Mouse (Mus musculus): ENCODE data around the gene Syncrip. TPM values are rescaled to one million over a fixed set of nuclear protein-coding genes. Genes with fewer than 3 reads are reported as not detected.

Syncrip gene
- polyA plus RNA-seq, 1 experiment from 2014 or later, result 116 TPM

GRCm38 (mm10) chr9:88522569-88523334, 40.4 kb upstream of the Syncrip start:
- no peaks in the 10 kb centered on the region for H3K27me3 ChIP-seq (replicated peaks; ENCODE audit: control insufficient read depth, insufficient read depth, low read length)
- peaks cover 11% of the 10 kb centered on the region for H3K36me3 ChIP-seq (ENCODE audit: control insufficient read depth, insufficient read depth, low read length)
- no peaks in the 10 kb centered on the region for H3K9me3 ChIP-seq (ENCODE audit: control insufficient read depth, low read length)
- H3K27ac ChIP-seq (ENCODE audit: low read depth, low read length), result peak overlapping the region; percentile 99
- WGBS, result under 1% methylated on average over 69 of the region's 69 CpGs
- peak overlapping the region; percentile 100 for H3K9ac ChIP-seq (ENCODE audit: low read depth, low read length)
- H3K4me1 ChIP-seq (replicated peaks; ENCODE audit: control insufficient read depth, insufficient read depth, low read length), result no peaks in the 10 kb centered on the region
- ATAC-seq (replicated peaks; ENCODE audit: low FRiP score) (peak; percentile 89), DNase-seq (ENCODE audit: low spot score) (peak; percentile 98)
- peak overlapping the region; percentile 91 for H3K4me3 ChIP-seq (ENCODE audit: low read depth, low read length)
- H3K4me2 ChIP-seq, result peak overlapping the region; percentile 83

DNA sequence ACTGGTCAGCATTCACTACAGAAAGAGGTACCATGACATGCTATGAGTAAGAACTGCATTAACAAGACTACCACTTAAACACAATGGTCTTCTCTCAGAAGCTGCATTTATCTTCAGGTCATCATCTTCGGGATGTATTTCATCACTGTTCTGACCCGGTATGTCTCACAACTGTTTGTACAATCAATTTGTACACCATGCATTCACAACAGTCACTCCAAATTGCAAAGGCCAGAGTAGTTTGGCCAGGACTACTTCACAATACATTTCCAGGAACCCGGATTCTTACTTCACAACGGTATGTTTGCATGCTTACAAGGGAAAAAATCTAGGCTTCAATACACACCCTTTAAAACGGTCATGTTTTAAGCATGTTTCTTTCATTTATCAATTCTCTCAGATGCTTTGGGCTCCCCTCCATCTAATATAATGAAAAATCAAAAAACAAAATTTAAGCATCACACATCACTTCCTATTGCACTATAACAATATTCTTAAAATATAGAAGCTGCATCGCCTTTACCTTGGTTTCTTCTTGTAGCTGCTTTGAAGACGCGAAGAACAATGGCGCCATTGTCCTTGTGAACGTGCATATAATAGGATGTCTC, 39.7 kb upstream of the Syncrip start:
- Histone ChIP-seq H3K9ac (ENCODE audit: low read depth, low read length) (peak overlapping the region; percentile 100), H3K9me3 (ENCODE audit: control insufficient read depth, low read length) (no peaks in the 10 kb centered on the region), H3K4me2 (peak overlapping the region; percentile 75), H3K4me3 (ENCODE audit: low read depth, low read length) (peak overlapping the region; percentile 91), H3K27me3 (replicated peaks; ENCODE audit: control insufficient read depth, insufficient read depth, low read length) (no peaks in the 10 kb centered on the region), H3K36me3 (ENCODE audit: control insufficient read depth, insufficient read depth, low read length) (peaks cover 11% of the 10 kb centered on the region), H3K27ac (ENCODE audit: low read depth, low read length) (peak overlapping the region; percentile 99), H3K4me1 (replicated peaks; ENCODE audit: control insufficient read depth, insufficient read depth, low read length) (no peaks in the 10 kb centered on the region)
- DNase-seq (ENCODE audit: low spot score), result no peak
- under 1% methylated on average over 10 of the region's 10 CpGs for whole genome bisulfite sequencing
- ATAC-seq (replicated peaks; ENCODE audit: low FRiP score), result no peak

DNA sequence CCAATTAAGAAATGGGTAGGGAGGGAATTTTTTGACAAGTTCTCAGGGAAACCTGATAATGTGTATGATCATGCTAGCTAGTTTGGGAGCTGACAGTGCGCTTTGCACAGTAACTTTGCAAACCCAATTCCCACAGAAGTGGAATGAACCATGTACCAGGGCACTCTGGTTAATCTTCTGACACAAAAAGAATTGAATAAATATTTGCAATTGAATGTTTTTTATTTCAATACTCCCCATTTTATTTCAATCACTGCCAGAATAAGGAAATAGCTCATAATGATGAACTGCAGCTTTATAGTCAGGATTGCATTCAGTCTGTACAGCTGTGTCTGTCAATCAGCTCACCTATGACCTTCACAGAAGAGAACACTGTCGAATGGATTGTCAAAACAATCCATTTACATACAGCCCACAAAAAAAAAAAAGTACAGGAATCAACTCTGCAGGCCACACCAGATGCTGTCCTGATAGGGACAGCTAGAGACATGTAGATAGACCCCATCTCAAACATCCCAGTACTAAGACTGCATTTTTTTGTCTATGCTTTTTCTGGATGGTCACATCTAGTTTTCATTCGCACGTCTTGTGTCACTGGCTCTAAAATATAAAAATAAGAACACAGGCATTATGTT, 38.6 kb upstream of the Syncrip start:
- Histone ChIP-seq H3K36me3 (ENCODE audit: control insufficient read depth, insufficient read depth, low read length) (peaks cover 11% of the 10 kb centered on the region), H3K4me2 (peak overlapping the region; percentile 75), H3K4me3 (ENCODE audit: low read depth, low read length) (peak overlapping the region; percentile 91), H3K9ac (ENCODE audit: low read depth, low read length) (peak overlapping the region; percentile 100), H3K27ac (ENCODE audit: low read depth, low read length) (peak overlapping the region; percentile 99), H3K9me3 (ENCODE audit: control insufficient read depth, low read length) (no peaks in the 10 kb centered on the region), H3K4me1 (replicated peaks; ENCODE audit: control insufficient read depth, insufficient read depth, low read length) (no peaks in the 10 kb centered on the region), H3K27me3 (replicated peaks; ENCODE audit: control insufficient read depth, insufficient read depth, low read length) (no peaks in the 10 kb centered on the region)
- ATAC-seq (replicated peaks; ENCODE audit: low FRiP score), result no peak
- 20% methylated on average over 4 of the region's 4 CpGs for WGBS
- DNase-seq (ENCODE audit: low spot score), result no peak

DNA sequence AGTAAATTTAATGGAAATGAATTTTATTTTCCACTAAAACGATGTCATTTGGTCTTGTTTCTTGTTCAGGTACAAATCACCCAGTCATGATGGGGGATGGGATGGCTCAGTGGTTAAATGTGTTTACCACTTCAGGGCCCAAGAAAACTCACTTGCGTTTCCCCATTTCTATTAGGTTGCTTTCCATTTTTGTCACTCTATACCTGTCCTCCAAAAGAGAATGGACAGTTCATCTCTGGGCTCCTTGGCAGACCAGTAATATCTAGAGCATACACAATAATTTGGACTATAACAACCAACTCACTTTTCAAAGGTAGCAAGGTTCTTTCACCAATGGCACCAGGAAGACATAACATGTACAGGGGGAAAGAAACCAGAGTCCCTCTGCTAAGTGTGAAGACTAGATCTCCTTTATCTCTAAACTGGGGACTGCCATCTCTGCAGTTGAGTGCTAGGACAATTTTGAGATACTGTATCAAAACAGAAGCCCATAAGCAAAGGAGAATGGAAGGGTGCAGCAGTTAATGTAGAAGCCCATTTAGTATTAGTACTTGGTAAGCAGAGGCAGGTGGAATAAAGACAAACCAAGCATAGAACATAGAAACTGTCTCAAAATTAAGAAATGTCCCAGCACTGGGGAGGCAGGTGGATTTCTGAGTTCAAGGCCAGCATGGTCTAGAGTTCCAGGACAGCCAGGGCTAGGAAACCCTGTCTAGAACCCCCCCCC, 37.9 kb upstream of the Syncrip start:
- Histone ChIP-seq H3K4me1 (replicated peaks; ENCODE audit: control insufficient read depth, insufficient read depth, low read length) (no peaks in the 10 kb centered on the region), H3K27me3 (replicated peaks; ENCODE audit: control insufficient read depth, insufficient read depth, low read length) (no peaks in the 10 kb centered on the region), H3K27ac (ENCODE audit: low read depth, low read length) (peak overlapping the region; percentile 99), H3K4me3 (ENCODE audit: low read depth, low read length) (peak overlapping the region; percentile 91), H3K36me3 (ENCODE audit: control insufficient read depth, insufficient read depth, low read length) (peaks cover 11% of the 10 kb centered on the region), H3K4me2 (peak overlapping the region; percentile 75), H3K9me3 (ENCODE audit: control insufficient read depth, low read length) (no peaks in the 10 kb centered on the region), H3K9ac (ENCODE audit: low read depth, low read length) (peak overlapping the region; percentile 100)
- no peak for DNase-seq (ENCODE audit: low spot score)
- 15% methylated on average over 2 of the region's 2 CpGs for WGBS
- ATAC-seq (replicated peaks; ENCODE audit: low FRiP score), result peak; percentile 5; the same call in 1 of the 2 replicates

DNA sequence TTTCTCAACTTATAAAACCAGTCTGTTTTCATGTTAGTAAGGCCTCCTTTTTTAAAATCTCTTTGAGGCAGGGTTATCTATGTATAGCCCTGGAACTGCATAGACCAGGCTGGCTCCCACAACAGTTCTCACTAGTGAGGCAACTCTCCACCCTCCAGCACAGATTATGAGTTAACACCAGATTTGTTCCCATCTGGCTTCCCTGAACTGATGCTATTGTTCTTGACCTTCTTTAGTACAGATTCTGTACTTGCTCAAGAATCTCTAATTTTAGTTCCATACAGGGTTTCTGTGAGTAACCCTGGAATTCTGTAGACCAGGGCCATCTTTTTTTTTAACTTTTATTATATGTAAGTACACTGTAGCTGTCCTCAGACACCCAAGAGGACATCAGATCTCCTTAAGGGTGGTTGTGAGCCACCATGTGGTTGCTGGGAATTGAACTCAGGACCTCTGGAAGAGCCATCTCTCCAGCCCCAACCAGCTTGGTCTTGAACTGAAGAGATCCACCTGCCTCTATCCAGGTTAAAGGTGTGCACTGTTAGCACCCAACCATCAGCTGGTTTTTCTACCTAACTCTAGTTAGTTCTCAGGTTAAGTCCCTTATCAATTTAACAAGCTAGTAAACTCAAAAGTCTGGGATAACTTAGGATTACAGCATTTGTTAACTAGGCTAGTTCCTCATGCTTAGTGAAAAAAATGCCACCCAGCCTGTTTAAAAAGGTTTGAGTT, 37.2 kb upstream of the Syncrip start:
- Histone ChIP-seq H3K27ac (ENCODE audit: low read depth, low read length) (no peak overlapping the region; the same call in 1 of the 2 replicates), H3K9ac (ENCODE audit: low read depth, low read length) (no peak overlapping the region), H3K4me2 (no peak overlapping the region), H3K27me3 (replicated peaks; ENCODE audit: control insufficient read depth, insufficient read depth, low read length) (no peaks in the 10 kb centered on the region), H3K4me1 (replicated peaks; ENCODE audit: control insufficient read depth, insufficient read depth, low read length) (no peaks in the 10 kb centered on the region), H3K4me3 (ENCODE audit: low read depth, low read length) (no peak overlapping the region), H3K36me3 (ENCODE audit: control insufficient read depth, insufficient read depth, low read length) (peaks cover 11% of the 10 kb centered on the region), H3K9me3 (ENCODE audit: control insufficient read depth, low read length) (no peaks in the 10 kb centered on the region)
- DNase-seq (ENCODE audit: low spot score), result no peak
- ATAC-seq (replicated peaks; ENCODE audit: low FRiP score), result peak; percentile 27

GRCm38 (mm10) chr9:88516361-88516995, 34.1 kb upstream of the Syncrip start:
- DNase-seq (ENCODE audit: low spot score), result no peak
- no peak overlapping the region for H3K27ac ChIP-seq (ENCODE audit: low read depth, low read length)
- no peaks in the 10 kb centered on the region for H3K27me3 ChIP-seq (replicated peaks; ENCODE audit: control insufficient read depth, insufficient read depth, low read length)
- ATAC-seq (replicated peaks; ENCODE audit: low FRiP score), result no peak
- H3K4me2 ChIP-seq, result no peak overlapping the region
- no peaks in the 10 kb centered on the region for H3K4me1 ChIP-seq (replicated peaks; ENCODE audit: control insufficient read depth, insufficient read depth, low read length)
- H3K36me3 ChIP-seq (ENCODE audit: control insufficient read depth, insufficient read depth, low read length), result peaks cover 8% of the 10 kb centered on the region
- H3K4me3 ChIP-seq (ENCODE audit: low read depth, low read length), result no peak overlapping the region
- 78% methylated on average over 3 of the region's 3 CpGs for WGBS
- H3K9me3 ChIP-seq (ENCODE audit: control insufficient read depth, low read length), result no peaks in the 10 kb centered on the region
- H3K9ac ChIP-seq (ENCODE audit: low read depth, low read length), result no peak overlapping the region

- DNase-seq (ENCODE audit: low spot score), result no peak
These were observed 33.2 kb upstream of the Syncrip start for GRCm38 (mm10) chr9:88515546-88515945.

More at GRCm38 (mm10) chr9:88515546-88515945, 33.2 kb upstream of the Syncrip start:
- no peak overlapping the region for H3K4me2 ChIP-seq
- no peaks in the 10 kb centered on the region for H3K9me3 ChIP-seq (ENCODE audit: control insufficient read depth, low read length)
- peaks cover 2% of the 10 kb centered on the region; the same call in 1 of the 2 replicates for H3K36me3 ChIP-seq (ENCODE audit: control insufficient read depth, insufficient read depth, low read length)
- no peak overlapping the region for H3K9ac ChIP-seq (ENCODE audit: low read depth, low read length)
- no peak overlapping the region for H3K27ac ChIP-seq (ENCODE audit: low read depth, low read length)
- 75% methylated on average over 1 of the region's 1 CpGs for WGBS
- no peaks in the 10 kb centered on the region for H3K4me1 ChIP-seq (replicated peaks; ENCODE audit: control insufficient read depth, insufficient read depth, low read length)
- no peak for ATAC-seq (replicated peaks; ENCODE audit: low FRiP score)
- no peaks in the 10 kb centered on the region for H3K27me3 ChIP-seq (replicated peaks; ENCODE audit: control insufficient read depth, insufficient read depth, low read length)
- no peak overlapping the region for H3K4me3 ChIP-seq (ENCODE audit: low read depth, low read length)
